Mouse (Mus musculus) stomach, embryonic 14.5 days (tissue): Measurements from ENCODE around the gene Sec24a. TPM values are rescaled to one million over a fixed set of nuclear protein-coding genes. Genes with fewer than 3 reads are reported as not detected.
"Not testable (repeated sequence)": the region's sequence is repeated elsewhere in the genome, so short reads cannot be mapped to it uniquely, and the experiment has no call there.

Source experiments
- ATAC-seq: fragments of 200-750 bp; cut with Nextera tagmentation; 2 replicates; pipeline ENCODE4 v1.8.0; 2017; ENCODE audit warnings: low read depth, moderate TSS enrichment; ENCODE audit not compliant: insufficient number of reproducible peaks, insufficient read depth, low FRiP score
- H3K27ac ChIP-seq: fragments of 300-500 bp; sonication (generic); 2 replicates; pipeline ENCODE4 v1.5.1; 2014; ENCODE audit warnings: mild to moderate bottlenecking, low read length, moderate library complexity, mixed read lengths
- H3K27me3 ChIP-seq: fragments of 300-500 bp; sonication (generic); 2 replicates; pipeline ENCODE4 v1.6.1; 2014; ENCODE audit warnings: low read length, control low read depth, mixed read lengths; ENCODE audit not compliant: control insufficient read depth, insufficient read depth
- H3K36me3 ChIP-seq: fragments of 300-500 bp; sonication (generic); 2 replicates; pipeline ENCODE4 v1.6.1; 2014; ENCODE audit warnings: mild to moderate bottlenecking, control low read depth, low read length, moderate library complexity, mixed read lengths; ENCODE audit not compliant: control insufficient read depth, insufficient read depth
- H3K4me1 ChIP-seq: fragments of 300-500 bp; sonication (generic); 2 replicates; pipeline ENCODE4 v1.6.1; 2014; ENCODE audit warnings: low read length, control low read depth, mixed read lengths; ENCODE audit not compliant: control insufficient read depth, insufficient read depth
- H3K4me2 ChIP-seq: fragments of 300-500 bp; sonication (generic); replicated peaks from 2 replicates; pipeline ENCODE4 v1.6.1; 2014; ENCODE audit warnings: low read depth, low read length, control low read depth
- H3K4me3 ChIP-seq: fragments of 300-500 bp; sonication (generic); 2 replicates; pipeline ENCODE4 v1.5.1; 2014; ENCODE audit warnings: low read depth, low read length, control low read depth
- H3K9ac ChIP-seq: fragments of 300-500 bp; sonication (generic); replicated peaks from 2 replicates; pipeline ENCODE4 v1.6.1; 2014; ENCODE audit warnings: low read depth, mild to moderate bottlenecking, control low read depth, low read length, moderate library complexity, mixed read lengths
- H3K9me3 ChIP-seq: fragments of 300-500 bp; sonication (generic); 2 replicates; pipeline ENCODE4 v1.6.1; 2016; ENCODE audit warnings: low read depth, low read length, control low read depth; ENCODE audit not compliant: control insufficient read depth
- WGBS: fragments of 180-500 bp; shearing (Covaris S2); extraction: QIAGEN DNeasy Blood & Tissue Kit; methylation state at CpG from one replicate; pipeline ENCODE4 v1.1.7; 2014; 5-methylcytosine and 5-hydroxymethylcytosine counted together
- polyA plus RNA-seq: library from polyadenylated mRNA; unstranded; fragments of >200 nt; fragmentation: Nextera tagmentation; extraction: Ambion mirVana; gene quantifications from 2 replicates; pipeline ENCODE4 v1.2.1, GENCODE M21; 2014

The Sec24a gene
- polyA plus RNA-seq, 1 experiment from 2014 or later = 19.7 TPM

DNA sequence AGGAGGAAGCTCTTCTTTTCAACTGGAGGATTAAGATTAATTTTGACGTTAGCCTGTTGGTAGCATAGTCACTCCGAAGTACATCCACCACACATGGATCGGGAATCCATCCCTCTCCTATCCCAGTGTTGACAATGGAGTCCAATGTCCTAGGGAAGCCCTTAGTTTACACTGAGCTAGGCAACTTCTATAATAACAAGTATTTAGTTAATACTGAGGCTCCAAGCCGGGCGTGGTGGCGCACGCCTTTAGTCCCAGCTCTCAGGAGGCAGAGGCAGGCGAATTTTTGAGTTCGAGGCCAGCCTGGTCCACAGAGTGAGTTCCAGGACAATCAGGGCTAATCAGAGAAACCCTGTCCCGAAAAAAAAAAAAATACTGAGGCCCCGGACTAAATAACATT, 6.4 kb downstream of the Sec24a start:
- peak overlapping the region; percentile 99 for H3K4me3 ChIP-seq
- H3K9me3 ChIP-seq = no peaks in the 10 kb centered on the region
- peak overlapping the region; percentile 95 for H3K9ac ChIP-seq
- H3K4me2 ChIP-seq = peak overlapping the region; percentile 72
- no peaks in the 10 kb centered on the region for H3K27me3 ChIP-seq
- 80% methylated on average over 11 of the region's 11 CpGs for WGBS
- no peak for ATAC-seq
- H3K27ac ChIP-seq = peak overlapping the region; percentile 59; the same call in 1 of the 2 replicates
- H3K4me1 ChIP-seq = peaks cover 4% of the 10 kb centered on the region
- H3K36me3 ChIP-seq = no peaks in the 10 kb centered on the region

DNA sequence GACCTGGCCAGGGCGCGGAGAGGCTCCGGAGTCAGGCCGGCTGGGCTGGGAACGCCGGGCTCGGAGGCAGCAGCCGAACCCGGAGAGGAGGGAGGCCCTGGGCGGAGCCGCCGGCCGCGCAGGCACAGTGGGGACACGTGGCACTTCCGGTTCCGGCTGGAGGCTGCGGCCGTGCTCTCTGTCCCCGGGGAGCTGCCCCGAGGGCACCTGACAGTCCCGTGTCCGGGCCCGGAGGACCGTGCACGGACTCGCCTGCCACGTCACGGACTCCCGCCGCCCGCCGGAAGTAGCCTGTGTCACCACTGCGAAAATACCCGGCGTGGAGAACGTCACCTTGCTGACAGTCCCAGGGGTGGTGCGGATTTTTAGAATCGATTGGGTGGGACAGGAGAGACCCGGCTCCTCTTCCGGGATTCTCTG, 7.1 kb downstream of the Sec24a start:
- under 1% methylated on average over 41 of the region's 41 CpGs for WGBS
- Histone ChIP-seq H3K9me3 (no peaks in the 10 kb centered on the region), H3K4me3 (peak overlapping the region; percentile 99), H3K27me3 (no peaks in the 10 kb centered on the region), H3K4me2 (peak overlapping the region; percentile 72), H3K27ac (peak overlapping the region; percentile 59), H3K4me1 (peaks cover 4% of the 10 kb centered on the region), H3K9ac (peak overlapping the region; percentile 95), H3K36me3 (no peaks in the 10 kb centered on the region)
- ATAC-seq = peak; percentile 98

DNA sequence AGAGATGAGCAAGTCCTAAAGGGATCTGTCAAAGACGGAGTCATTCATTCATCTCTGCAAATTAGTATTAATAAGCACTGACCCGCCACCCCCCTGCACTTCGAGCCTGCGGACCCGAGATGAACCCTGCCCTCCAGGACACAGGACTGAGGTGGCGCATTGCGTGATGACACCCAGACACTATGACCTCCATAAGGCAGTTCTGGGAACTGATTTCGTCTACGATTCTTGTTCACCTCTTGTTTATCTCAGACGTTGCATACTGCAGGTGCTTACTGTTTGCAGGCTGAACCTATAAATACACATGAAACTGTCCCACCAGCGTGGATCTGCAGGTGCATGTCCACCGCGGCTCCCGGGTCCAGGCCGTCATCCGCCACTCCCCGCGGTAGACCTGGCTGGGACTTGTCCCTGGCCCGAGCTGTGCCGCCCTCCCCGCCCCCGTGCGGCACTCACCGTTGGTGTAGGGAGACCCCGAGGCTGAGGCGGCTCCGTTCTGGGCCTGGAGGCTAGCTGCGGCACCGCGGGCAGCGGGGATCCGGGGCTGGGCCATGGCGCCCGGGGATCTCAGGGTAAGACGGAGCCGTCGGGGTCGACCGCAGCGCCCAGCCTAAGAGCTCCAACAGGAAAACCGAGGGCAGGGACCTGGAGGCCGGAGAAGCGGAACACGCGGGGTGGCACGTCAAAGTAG, 7.7 kb downstream of the Sec24a start:
- ATAC-seq = peak; percentile 68
- Histone ChIP-seq H3K27me3 (no peaks in the 10 kb centered on the region), H3K4me3 (peak overlapping the region; percentile 99), H3K4me1 (peaks cover 4% of the 10 kb centered on the region), H3K9ac (peak overlapping the region; percentile 95), H3K36me3 (no peaks in the 10 kb centered on the region), H3K27ac (peak overlapping the region; percentile 59), H3K9me3 (no peaks in the 10 kb centered on the region), H3K4me2 (peak overlapping the region; percentile 72)
- under 1% methylated on average over 46 of the region's 46 CpGs for WGBS

DNA sequence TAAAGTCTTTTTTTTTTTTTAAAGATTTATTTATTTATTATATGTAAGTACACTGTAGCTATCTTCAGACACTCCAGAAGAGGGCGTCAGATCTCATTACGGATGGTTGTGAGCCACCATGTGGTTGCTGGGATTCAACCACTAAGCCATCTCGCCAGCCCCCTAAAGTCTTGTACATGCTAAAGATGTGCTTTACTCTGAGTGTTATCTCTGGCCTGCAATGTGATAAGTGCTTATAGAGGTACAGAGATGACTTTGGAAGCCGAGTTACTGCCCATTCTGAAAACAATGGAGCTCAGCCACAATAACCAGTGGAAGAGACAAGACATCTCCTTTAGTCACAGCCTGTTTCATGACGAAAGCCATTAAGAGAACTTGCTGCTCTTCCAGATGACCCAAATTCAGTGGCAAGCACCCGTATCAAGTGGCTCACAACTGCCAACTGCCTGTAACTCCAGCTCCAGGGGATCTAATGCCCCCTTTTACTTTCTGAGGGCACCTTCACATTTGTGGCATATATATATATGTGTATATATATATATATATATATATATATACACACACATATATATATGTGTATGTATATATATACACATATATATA, 11.7 kb downstream of the Sec24a start:
- H3K4me3 ChIP-seq, H3K36me3 ChIP-seq, H3K4me2 ChIP-seq, ATAC-seq, H3K9ac ChIP-seq, H3K9me3 ChIP-seq, H3K27me3 ChIP-seq, H3K27ac ChIP-seq, H3K4me1 ChIP-seq: not testable (repeated sequence)
- WGBS = 86% methylated on average over 6 of the region's 6 CpGs

DNA sequence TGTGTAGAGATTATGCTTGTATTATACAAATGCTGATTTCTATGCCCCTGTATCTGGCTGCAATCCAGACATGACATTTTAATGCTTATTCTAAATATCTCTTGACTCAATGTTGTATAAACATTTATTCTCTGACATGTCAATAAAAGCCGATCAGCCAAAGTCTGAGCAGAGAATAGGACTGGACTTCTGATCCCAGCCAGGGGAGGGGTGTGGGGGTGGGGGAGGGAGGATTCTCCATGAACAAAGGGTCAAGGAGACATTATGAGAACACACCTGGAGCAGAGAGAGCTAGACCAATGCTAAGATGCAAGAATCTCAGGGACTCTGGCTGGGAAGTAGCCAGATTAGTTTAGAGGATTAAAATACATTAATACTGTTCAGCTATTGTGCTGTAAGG, 17.3 kb downstream of the Sec24a start:
- no peaks in the 10 kb centered on the region for H3K4me1 ChIP-seq
- H3K36me3 ChIP-seq = peaks cover 21% of the 10 kb centered on the region
- no peak overlapping the region for H3K4me2 ChIP-seq
- no peak overlapping the region for H3K4me3 ChIP-seq
- ATAC-seq = no peak
- H3K9me3 ChIP-seq = no peaks in the 10 kb centered on the region
- 27% methylated on average over 1 of the region's 1 CpGs for WGBS
- H3K9ac ChIP-seq = no peak overlapping the region
- no peaks in the 10 kb centered on the region for H3K27me3 ChIP-seq
- H3K27ac ChIP-seq = no peak overlapping the region

DNA sequence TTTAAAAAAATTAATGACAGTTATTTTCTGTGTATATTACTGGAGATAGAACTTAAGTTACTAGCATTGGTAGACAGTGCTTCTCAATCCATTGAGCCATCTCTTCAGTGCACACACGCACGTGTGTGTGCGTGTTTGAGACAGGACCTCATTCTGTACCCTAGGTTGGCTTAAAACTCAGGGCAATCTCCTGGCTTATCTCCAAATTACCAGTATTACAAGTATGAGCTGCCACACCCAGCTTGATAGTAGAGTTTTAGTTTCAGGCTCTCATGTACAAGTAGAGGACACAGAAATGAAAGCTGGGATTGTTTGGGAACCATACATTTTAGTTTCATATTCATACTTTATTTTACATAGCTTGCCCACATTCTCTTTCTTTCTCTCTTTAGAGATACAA, 22.7 kb downstream of the Sec24a start:
- no peak overlapping the region for H3K4me3 ChIP-seq
- no peaks in the 10 kb centered on the region for H3K9me3 ChIP-seq
- no peak overlapping the region for H3K27ac ChIP-seq
- no peak overlapping the region for H3K4me2 ChIP-seq
- WGBS = 94% methylated on average over 3 of the region's 3 CpGs
- no peak overlapping the region for H3K9ac ChIP-seq
- no peaks in the 10 kb centered on the region for H3K4me1 ChIP-seq
- H3K27me3 ChIP-seq = no peaks in the 10 kb centered on the region
- ATAC-seq = no peak
- H3K36me3 ChIP-seq = peaks cover 39% of the 10 kb centered on the region

DNA sequence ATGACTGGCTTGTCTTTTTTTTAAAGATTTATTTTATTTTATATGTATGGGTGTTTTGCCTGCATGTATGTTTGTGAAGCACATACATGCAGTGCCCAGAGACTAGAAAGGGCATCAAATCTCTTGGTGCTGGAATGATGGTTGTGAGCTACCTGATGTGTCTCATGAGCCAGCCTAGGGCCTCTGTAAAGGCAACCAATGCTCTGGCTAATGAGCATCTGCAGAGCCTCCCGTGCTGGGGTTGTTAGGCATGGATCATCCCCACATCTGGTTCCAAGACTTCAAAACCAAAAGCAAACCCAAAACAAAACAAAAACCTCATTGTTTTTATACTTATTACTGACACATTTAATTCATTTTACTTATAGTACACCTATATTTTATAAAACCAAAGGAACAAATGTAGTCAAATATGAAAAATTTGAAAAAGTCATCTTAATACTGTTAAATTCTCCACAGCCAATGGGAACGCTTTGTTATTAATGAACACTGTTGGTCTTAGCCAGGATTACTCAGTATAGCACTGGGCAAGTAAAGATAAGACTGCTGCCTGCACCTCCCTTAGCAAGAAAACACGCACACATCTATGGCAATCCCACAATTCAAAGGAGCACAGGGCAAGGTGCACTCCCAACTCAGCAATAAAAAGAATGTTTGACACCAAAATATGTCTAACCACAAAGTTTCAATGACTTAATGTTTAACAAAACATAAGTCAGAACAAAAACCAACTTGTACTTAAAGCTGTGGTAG, 24.6 kb downstream of the Sec24a start:
- ATAC-seq = no peak
- WGBS = 85% methylated on average over 3 of the region's 3 CpGs
- H3K36me3 ChIP-seq = peaks cover 38% of the 10 kb centered on the region

DNA sequence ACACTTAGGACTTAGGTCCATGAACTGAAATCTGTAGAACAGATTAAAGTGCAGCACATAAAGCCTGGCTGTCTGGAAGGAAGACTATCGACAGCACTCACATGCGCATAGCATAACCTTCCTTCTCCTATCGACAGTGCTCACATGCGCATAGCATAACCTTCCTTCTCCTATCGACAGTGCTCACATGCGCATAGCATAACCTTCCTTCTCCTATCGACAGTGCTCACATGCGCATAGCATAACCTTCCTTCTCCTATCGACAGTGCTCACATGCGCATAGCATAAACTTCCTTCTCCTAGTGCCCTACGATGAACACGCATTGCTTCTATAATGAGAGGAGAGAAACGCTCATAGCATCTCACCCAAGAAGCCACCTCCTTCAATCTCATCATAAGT, 29.2 kb downstream of the Sec24a start:
- not testable (repeated sequence) for H3K4me3 ChIP-seq, H3K9me3 ChIP-seq, H3K4me1 ChIP-seq, H3K27ac ChIP-seq, H3K27me3 ChIP-seq, H3K4me2 ChIP-seq, ATAC-seq, H3K9ac ChIP-seq
- 95% methylated on average over 12 of the region's 13 CpGs for WGBS
- H3K36me3 ChIP-seq = peaks cover 34% of the 10 kb centered on the region

More for the DNA sequence above, 24.6 kb downstream of the Sec24a start:
- Histone ChIP-seq H3K4me3 (no peak overlapping the region), H3K27me3 (no peaks in the 10 kb centered on the region), H3K9me3 (no peaks in the 10 kb centered on the region), H3K4me1 (no peaks in the 10 kb centered on the region), H3K4me2 (no peak overlapping the region), H3K9ac (no peak overlapping the region), H3K27ac (no peak overlapping the region)
